Mouse (Mus musculus): ENCODE data around the gene Smarcd2. TPM values are rescaled to one million over a fixed set of nuclear protein-coding genes. Genes with fewer than 3 reads are reported as not detected.

The Smarcd2 gene
- total and polyA plus RNA-seq, 2 experiments from 2014 or later: 10.7 to 43.0 TPM

GRCm38 (mm10) chr11:106266431-106266830, 6.3 kb downstream of the Smarcd2 start:
- peaks cover 26% of the 10 kb centered on the region for H3K4me1 ChIP-seq (ENCODE audit: control insufficient read depth, insufficient read depth)
- no peak for TF ChIP-seq EP300 (IDR thresholded peaks at IDR 0.05; ENCODE audit: low read depth)
- no peak for TF ChIP-seq CTCF (IDR thresholded peaks at IDR 0.05; ENCODE audit: low read depth)
- H3K36me3 ChIP-seq (replicated peaks; ENCODE audit: control insufficient read depth, insufficient read depth, low read length): peaks cover 59% of the 10 kb centered on the region
- 88% methylated on average over 10 of the region's 10 CpGs for WGBS
- DNase-seq (ENCODE audit: low spot score): no peak
- no peak overlapping the region for H3K27ac ChIP-seq (ENCODE audit: low read depth)
- no peak overlapping the region for H3K4me2 ChIP-seq (ENCODE audit: low read depth, low read length)
- H3K9me3 ChIP-seq (replicated peaks; ENCODE audit: control insufficient read depth, low read length): no peaks in the 10 kb centered on the region
- no peak overlapping the region for H3K4me3 ChIP-seq (ENCODE audit: low read depth, low read length)
- no peaks in the 10 kb centered on the region for H3K27me3 ChIP-seq (ENCODE audit: control insufficient read depth, insufficient read depth, low read length)
- no peak for ATAC-seq (ENCODE audit: insufficient read depth, low read depth)
- no peak overlapping the region for H3K9ac ChIP-seq (replicated peaks; ENCODE audit: low read depth, low read length)

- H3K9ac ChIP-seq (replicated peaks; ENCODE audit: low read depth, low read length): no peak overlapping the region
- TF ChIP-seq CTCF (IDR thresholded peaks at IDR 0.05; ENCODE audit: low read depth) (no peak), EP300 (IDR thresholded peaks at IDR 0.05; ENCODE audit: low read depth) (no peak)
- WGBS: 88% methylated on average over 4 of the region's 4 CpGs
- no peak overlapping the region for H3K27ac ChIP-seq (ENCODE audit: low read depth)
- H3K4me2 ChIP-seq (ENCODE audit: low read depth, low read length): no peak overlapping the region
- H3K4me3 ChIP-seq (ENCODE audit: low read depth, low read length): no peak overlapping the region
- no peaks in the 10 kb centered on the region for H3K9me3 ChIP-seq (replicated peaks; ENCODE audit: control insufficient read depth, low read length)
- H3K4me1 ChIP-seq (ENCODE audit: control insufficient read depth, insufficient read depth): peaks cover 20% of the 10 kb centered on the region
- ATAC-seq (ENCODE audit: insufficient read depth, low read depth) (no peak), DNase-seq (ENCODE audit: low spot score) (no peak)
- H3K36me3 ChIP-seq (replicated peaks; ENCODE audit: control insufficient read depth, insufficient read depth, low read length): peaks cover 68% of the 10 kb centered on the region
- no peaks in the 10 kb centered on the region for H3K27me3 ChIP-seq (ENCODE audit: control insufficient read depth, insufficient read depth, low read length)
These were observed 7.2 kb downstream of the Smarcd2 start for GRCm38 (mm10) chr11:106265570-106265969.

GRCm38 (mm10) chr11:106264988-106265387, 7.8 kb downstream of the Smarcd2 start:
- 91% methylated on average over 15 of the region's 15 CpGs for WGBS
- H3K4me1 ChIP-seq (ENCODE audit: control insufficient read depth, insufficient read depth): peaks cover 17% of the 10 kb centered on the region
- no peaks in the 10 kb centered on the region for H3K9me3 ChIP-seq (replicated peaks; ENCODE audit: control insufficient read depth, low read length)
- H3K27me3 ChIP-seq (ENCODE audit: control insufficient read depth, insufficient read depth, low read length): no peaks in the 10 kb centered on the region
- peaks cover 69% of the 10 kb centered on the region for H3K36me3 ChIP-seq (replicated peaks; ENCODE audit: control insufficient read depth, insufficient read depth, low read length)
- no peak for TF ChIP-seq EP300 (IDR thresholded peaks at IDR 0.05; ENCODE audit: low read depth)
- TF ChIP-seq CTCF (IDR thresholded peaks at IDR 0.05; ENCODE audit: low read depth): no peak
- DNase-seq (ENCODE audit: low spot score) (no peak), ATAC-seq (ENCODE audit: insufficient read depth, low read depth) (no peak)
- no peak overlapping the region for H3K4me2 ChIP-seq (ENCODE audit: low read depth, low read length)
- H3K27ac ChIP-seq (ENCODE audit: low read depth): no peak overlapping the region
- H3K4me3 ChIP-seq (ENCODE audit: low read depth, low read length): no peak overlapping the region
- no peak overlapping the region for H3K9ac ChIP-seq (replicated peaks; ENCODE audit: low read depth, low read length)

- 85% methylated on average over 9 of the region's 9 CpGs for WGBS
- Histone ChIP-seq H3K27me3 (ENCODE audit: control insufficient read depth, insufficient read depth, low read length) (no peaks in the 10 kb centered on the region), H3K4me1 (ENCODE audit: control insufficient read depth, insufficient read depth) (peaks cover 12% of the 10 kb centered on the region), H3K27ac (ENCODE audit: low read depth) (no peak overlapping the region), H3K36me3 (replicated peaks; ENCODE audit: control insufficient read depth, insufficient read depth, low read length) (peaks cover 69% of the 10 kb centered on the region), H3K9me3 (replicated peaks; ENCODE audit: control insufficient read depth, low read length) (no peaks in the 10 kb centered on the region), H3K9ac (replicated peaks; ENCODE audit: low read depth, low read length) (no peak overlapping the region), H3K4me2 (ENCODE audit: low read depth, low read length) (no peak overlapping the region), H3K4me3 (ENCODE audit: low read depth, low read length) (no peak overlapping the region)
- no peak for DNase-seq (ENCODE audit: low spot score)
- no peak for ATAC-seq (ENCODE audit: insufficient read depth, low read depth)
- TF ChIP-seq EP300 (IDR thresholded peaks at IDR 0.05; ENCODE audit: low read depth): no peak
- TF ChIP-seq CTCF (IDR thresholded peaks at IDR 0.05; ENCODE audit: low read depth): no peak
These were observed 8.8 kb downstream of the Smarcd2 start for GRCm38 (mm10) chr11:106263963-106264362.

GRCm38 (mm10) chr11:106260826-106261450, 11.8 kb downstream of the Smarcd2 start:
- H3K27me3 ChIP-seq (ENCODE audit: control insufficient read depth, insufficient read depth, low read length): no peaks in the 10 kb centered on the region
- no peak overlapping the region for H3K27ac ChIP-seq (ENCODE audit: low read depth)
- 75% methylated on average over 14 of the region's 14 CpGs for whole genome bisulfite sequencing
- H3K4me3 ChIP-seq (ENCODE audit: low read depth, low read length): no peak overlapping the region
- no peak for ATAC-seq (ENCODE audit: insufficient read depth, low read depth)
- no peaks in the 10 kb centered on the region for H3K9me3 ChIP-seq (replicated peaks; ENCODE audit: control insufficient read depth, low read length)
- no peak overlapping the region for H3K4me2 ChIP-seq (ENCODE audit: low read depth, low read length)
- H3K9ac ChIP-seq (replicated peaks; ENCODE audit: low read depth, low read length): no peak overlapping the region
- no peak for DNase-seq (ENCODE audit: low spot score)
- H3K4me1 ChIP-seq (ENCODE audit: control insufficient read depth, insufficient read depth): peaks cover 8% of the 10 kb centered on the region
- peaks cover 60% of the 10 kb centered on the region for H3K36me3 ChIP-seq (replicated peaks; ENCODE audit: control insufficient read depth, insufficient read depth, low read length)
- TF ChIP-seq EP300 (IDR thresholded peaks at IDR 0.05; ENCODE audit: low read depth) (no peak), CTCF (IDR thresholded peaks at IDR 0.05; ENCODE audit: low read depth) (no peak)

GRCm38 (mm10) chr11:106256775-106257174, 16.0 kb downstream of the Smarcd2 start:
- H3K4me1 ChIP-seq (ENCODE audit: control insufficient read depth, insufficient read depth): peaks cover 15% of the 10 kb centered on the region
- no peaks in the 10 kb centered on the region for H3K27me3 ChIP-seq (ENCODE audit: control insufficient read depth, insufficient read depth, low read length)
- peak overlapping the region; percentile 98 for H3K4me3 ChIP-seq (ENCODE audit: low read depth, low read length)
- no peak for DNase-seq (ENCODE audit: low spot score)
- peak overlapping the region; percentile 98 for H3K4me2 ChIP-seq (ENCODE audit: low read depth, low read length)
- TF ChIP-seq CTCF (IDR thresholded peaks at IDR 0.05; ENCODE audit: low read depth) (no peak), EP300 (IDR thresholded peaks at IDR 0.05; ENCODE audit: low read depth) (no peak)
- no peaks in the 10 kb centered on the region for H3K9me3 ChIP-seq (replicated peaks; ENCODE audit: control insufficient read depth, low read length)
- WGBS: 50% methylated on average over 5 of the region's 5 CpGs
- no peak for ATAC-seq (ENCODE audit: insufficient read depth, low read depth)
- H3K36me3 ChIP-seq (replicated peaks; ENCODE audit: control insufficient read depth, insufficient read depth, low read length): peaks cover 33% of the 10 kb centered on the region
- peak overlapping the region; percentile 84; the same call in 1 of the 2 replicates for H3K27ac ChIP-seq (ENCODE audit: low read depth)
- H3K9ac ChIP-seq (replicated peaks; ENCODE audit: low read depth, low read length): peak overlapping the region; percentile 86
